Mouse (Mus musculus): Measurements from ENCODE around the gene Tmem178. TPM values are rescaled to one million over a fixed set of nuclear protein-coding genes. Genes with fewer than 3 reads are reported as not detected.

Tmem178 gene
- polyA plus RNA-seq, 1 experiment from 2014 or later: 4.0 TPM

GRCm38 (mm10) chr17:81015814-81016447, 71.5 kb downstream of the Tmem178 start:
- ATAC-seq (replicated peaks; ENCODE audit: extremely low read depth, insufficient read depth, low FRiP score): peak; percentile 55
- Histone ChIP-seq H3K9ac (ENCODE audit: low read length) (no peak overlapping the region), H3K27ac (ENCODE audit: low read length) (no peak overlapping the region)

GRCm38 (mm10) chr17:81017132-81017531, 72.7 kb downstream of the Tmem178 start:
- Histone ChIP-seq H3K4me3 (ENCODE audit: low read length) (no peak overlapping the region), H3K9ac (ENCODE audit: low read length) (no peak overlapping the region), H3K4me1 (ENCODE audit: control insufficient read depth, insufficient read depth, low read length) (no peaks in the 10 kb centered on the region), H3K36me3 (ENCODE audit: control insufficient read depth, insufficient read depth) (no peaks in the 10 kb centered on the region), H3K9me3 (replicated peaks; ENCODE audit: control insufficient read depth, low read length) (no peaks in the 10 kb centered on the region), H3K27me3 (ENCODE audit: control insufficient read depth, insufficient read depth, low read length) (no peaks in the 10 kb centered on the region), H3K27ac (ENCODE audit: low read length) (no peak overlapping the region), H3K4me2 (ENCODE audit: low read depth, low read length) (no peak overlapping the region)
- ATAC-seq (replicated peaks; ENCODE audit: extremely low read depth, insufficient read depth, low FRiP score): no peak
- 59% methylated on average over 1 of the region's 1 CpGs for WGBS

More at GRCm38 (mm10) chr17:81015814-81016447, 71.5 kb downstream of the Tmem178 start:
- no peak overlapping the region for H3K4me3 ChIP-seq (ENCODE audit: low read length)
- H3K27me3 ChIP-seq (ENCODE audit: control insufficient read depth, insufficient read depth, low read length): no peaks in the 10 kb centered on the region
- peaks cover 6% of the 10 kb centered on the region; the same call in 1 of the 2 replicates for H3K4me1 ChIP-seq (ENCODE audit: control insufficient read depth, insufficient read depth, low read length)
- H3K9me3 ChIP-seq (replicated peaks; ENCODE audit: control insufficient read depth, low read length): no peaks in the 10 kb centered on the region
- H3K4me2 ChIP-seq (ENCODE audit: low read depth, low read length): no peak overlapping the region
- WGBS: 29% methylated on average over 4 of the region's 4 CpGs
- H3K36me3 ChIP-seq (ENCODE audit: control insufficient read depth, insufficient read depth): no peaks in the 10 kb centered on the region

GRCm38 (mm10) chr17:81027331-81027730, 82.9 kb downstream of the Tmem178 start:
- Histone ChIP-seq H3K9me3 (replicated peaks; ENCODE audit: control insufficient read depth, low read length) (no peaks in the 10 kb centered on the region), H3K9ac (ENCODE audit: low read length) (no peak overlapping the region), H3K27ac (ENCODE audit: low read length) (no peak overlapping the region), H3K4me1 (ENCODE audit: control insufficient read depth, insufficient read depth, low read length) (no peaks in the 10 kb centered on the region), H3K4me3 (ENCODE audit: low read length) (no peak overlapping the region), H3K36me3 (ENCODE audit: control insufficient read depth, insufficient read depth) (peaks cover 20% of the 10 kb centered on the region), H3K27me3 (ENCODE audit: control insufficient read depth, insufficient read depth, low read length) (no peaks in the 10 kb centered on the region), H3K4me2 (ENCODE audit: low read depth, low read length) (no peak overlapping the region)
- 86% methylated on average over 6 of the region's 6 CpGs for WGBS
- no peak for ATAC-seq (replicated peaks; ENCODE audit: extremely low read depth, insufficient read depth, low FRiP score)

- H3K4me3 ChIP-seq (ENCODE audit: low read length): no peak overlapping the region
- 79% methylated on average over 3 of the region's 3 CpGs for WGBS
- no peak overlapping the region for H3K27ac ChIP-seq (ENCODE audit: low read length)
- peaks cover 17% of the 10 kb centered on the region for H3K36me3 ChIP-seq (ENCODE audit: control insufficient read depth, insufficient read depth)
- H3K9me3 ChIP-seq (replicated peaks; ENCODE audit: control insufficient read depth, low read length): no peaks in the 10 kb centered on the region
- H3K4me2 ChIP-seq (ENCODE audit: low read depth, low read length): no peak overlapping the region
- no peaks in the 10 kb centered on the region for H3K4me1 ChIP-seq (ENCODE audit: control insufficient read depth, insufficient read depth, low read length)
- H3K9ac ChIP-seq (ENCODE audit: low read length): no peak overlapping the region
- no peaks in the 10 kb centered on the region for H3K27me3 ChIP-seq (ENCODE audit: control insufficient read depth, insufficient read depth, low read length)
- no peak for ATAC-seq (replicated peaks; ENCODE audit: extremely low read depth, insufficient read depth, low FRiP score)
Observed at GRCm38 (mm10) chr17:81031830-81032442, 87.5 kb downstream of the Tmem178 start.

DNA sequence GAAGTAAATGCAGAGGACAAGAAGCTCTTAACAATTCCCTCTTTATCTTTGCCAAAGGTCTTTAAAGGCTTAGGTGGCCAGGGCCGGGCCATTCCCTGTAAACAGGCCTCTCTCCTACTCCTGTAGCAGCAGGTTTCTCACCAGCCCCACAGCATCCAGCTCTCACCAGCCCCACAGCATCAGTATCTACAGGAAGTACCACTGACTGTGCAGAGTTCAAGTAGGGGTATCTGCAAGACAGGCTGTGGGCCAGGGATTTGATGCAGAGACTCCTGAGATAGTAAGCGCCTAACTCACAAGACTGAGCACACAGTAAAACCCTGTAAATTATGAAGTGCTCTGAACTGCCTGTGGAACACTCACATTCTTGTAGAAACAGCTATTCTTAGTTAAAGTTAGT, 88.5 kb downstream of the Tmem178 start:
- no peaks in the 10 kb centered on the region for H3K4me1 ChIP-seq (ENCODE audit: control insufficient read depth, insufficient read depth, low read length)
- H3K4me3 ChIP-seq (ENCODE audit: low read length): no peak overlapping the region
- H3K27me3 ChIP-seq (ENCODE audit: control insufficient read depth, insufficient read depth, low read length): no peaks in the 10 kb centered on the region
- ATAC-seq (replicated peaks; ENCODE audit: extremely low read depth, insufficient read depth, low FRiP score): no peak
- H3K9me3 ChIP-seq (replicated peaks; ENCODE audit: control insufficient read depth, low read length): no peaks in the 10 kb centered on the region
- no peak overlapping the region for H3K4me2 ChIP-seq (ENCODE audit: low read depth, low read length)
- 69% methylated on average over 2 of the region's 2 CpGs for WGBS
- peaks cover 21% of the 10 kb centered on the region for H3K36me3 ChIP-seq (ENCODE audit: control insufficient read depth, insufficient read depth)
- H3K9ac ChIP-seq (ENCODE audit: low read length): no peak overlapping the region
- H3K27ac ChIP-seq (ENCODE audit: low read length): no peak overlapping the region

DNA sequence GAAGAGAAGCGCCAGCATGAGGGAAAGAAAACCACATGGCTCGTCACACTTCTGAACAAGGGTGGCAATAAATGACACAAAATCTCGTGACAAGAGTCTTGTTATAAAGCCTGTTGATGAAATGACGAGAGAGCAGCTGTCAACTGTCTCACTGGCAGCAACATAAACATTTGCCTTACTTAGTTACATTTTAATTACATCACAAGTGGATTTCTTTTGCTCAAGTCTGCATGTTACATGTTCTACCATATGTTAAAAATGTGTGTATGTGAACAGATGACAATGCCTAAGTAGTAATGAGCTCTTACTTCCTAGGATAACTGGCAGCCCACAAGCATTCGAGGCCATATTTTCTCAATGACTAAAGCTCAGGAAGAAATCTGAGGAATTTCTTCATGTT, 90.9 kb downstream of the Tmem178 start:
- H3K27me3 ChIP-seq (ENCODE audit: control insufficient read depth, insufficient read depth, low read length): no peaks in the 10 kb centered on the region
- peaks cover 19% of the 10 kb centered on the region for H3K36me3 ChIP-seq (ENCODE audit: control insufficient read depth, insufficient read depth)
- H3K9me3 ChIP-seq (replicated peaks; ENCODE audit: control insufficient read depth, low read length): no peaks in the 10 kb centered on the region
- WGBS: 73% methylated on average over 5 of the region's 5 CpGs
- no peak for ATAC-seq (replicated peaks; ENCODE audit: extremely low read depth, insufficient read depth, low FRiP score)
- H3K4me2 ChIP-seq (ENCODE audit: low read depth, low read length): no peak overlapping the region
- H3K9ac ChIP-seq (ENCODE audit: low read length): no peak overlapping the region
- no peaks in the 10 kb centered on the region for H3K4me1 ChIP-seq (ENCODE audit: control insufficient read depth, insufficient read depth, low read length)
- no peak overlapping the region for H3K27ac ChIP-seq (ENCODE audit: low read length)
- H3K4me3 ChIP-seq (ENCODE audit: low read length): no peak overlapping the region

- Histone ChIP-seq H3K4me1 (ENCODE audit: control insufficient read depth, insufficient read depth, low read length) (no peaks in the 10 kb centered on the region), H3K9ac (ENCODE audit: low read length) (no peak overlapping the region), H3K4me2 (ENCODE audit: low read depth, low read length) (no peak overlapping the region), H3K4me3 (ENCODE audit: low read length) (no peak overlapping the region), H3K27me3 (ENCODE audit: control insufficient read depth, insufficient read depth, low read length) (no peaks in the 10 kb centered on the region), H3K9me3 (replicated peaks; ENCODE audit: control insufficient read depth, low read length) (no peaks in the 10 kb centered on the region), H3K36me3 (ENCODE audit: control insufficient read depth, insufficient read depth) (peaks cover 30% of the 10 kb centered on the region), H3K27ac (ENCODE audit: low read length) (no peak overlapping the region)
- no peak for ATAC-seq (replicated peaks; ENCODE audit: extremely low read depth, insufficient read depth, low FRiP score)
- 68% methylated on average over 2 of the region's 2 CpGs for WGBS
Observed at GRCm38 (mm10) chr17:81038707-81039408, 94.4 kb downstream of the Tmem178 start.

DNA sequence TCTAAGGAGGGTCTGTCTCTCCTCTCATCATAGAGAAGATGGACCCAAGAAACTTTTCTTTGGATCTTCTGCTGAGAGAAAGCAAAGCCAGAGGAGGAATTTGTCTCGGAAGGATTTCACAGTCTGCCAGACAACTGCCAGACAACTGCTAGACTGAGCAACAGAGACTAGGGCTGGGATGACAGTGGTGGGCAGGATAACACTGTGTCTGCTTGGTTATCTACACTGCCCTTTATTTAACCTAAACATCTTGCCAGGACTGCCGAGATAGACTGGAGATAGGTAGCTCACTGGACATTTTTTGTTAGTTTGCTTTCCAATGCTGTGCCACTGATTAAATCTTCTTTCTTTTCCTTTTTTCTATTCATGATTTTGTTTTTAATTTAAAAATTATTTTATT, 97.2 kb downstream of the Tmem178 start:
- peaks cover 32% of the 10 kb centered on the region for H3K36me3 ChIP-seq (ENCODE audit: control insufficient read depth, insufficient read depth)
- no peak overlapping the region for H3K27ac ChIP-seq (ENCODE audit: low read length)
- no peak overlapping the region for H3K4me2 ChIP-seq (ENCODE audit: low read depth, low read length)
- 49% methylated on average over 2 of the region's 2 CpGs for WGBS
- H3K9me3 ChIP-seq (replicated peaks; ENCODE audit: control insufficient read depth, low read length): no peaks in the 10 kb centered on the region
- H3K27me3 ChIP-seq (ENCODE audit: control insufficient read depth, insufficient read depth, low read length): no peaks in the 10 kb centered on the region
- no peaks in the 10 kb centered on the region for H3K4me1 ChIP-seq (ENCODE audit: control insufficient read depth, insufficient read depth, low read length)
- H3K9ac ChIP-seq (ENCODE audit: low read length): no peak overlapping the region
- ATAC-seq (replicated peaks; ENCODE audit: extremely low read depth, insufficient read depth, low FRiP score): no peak
- no peak overlapping the region for H3K4me3 ChIP-seq (ENCODE audit: low read length)

DNA sequence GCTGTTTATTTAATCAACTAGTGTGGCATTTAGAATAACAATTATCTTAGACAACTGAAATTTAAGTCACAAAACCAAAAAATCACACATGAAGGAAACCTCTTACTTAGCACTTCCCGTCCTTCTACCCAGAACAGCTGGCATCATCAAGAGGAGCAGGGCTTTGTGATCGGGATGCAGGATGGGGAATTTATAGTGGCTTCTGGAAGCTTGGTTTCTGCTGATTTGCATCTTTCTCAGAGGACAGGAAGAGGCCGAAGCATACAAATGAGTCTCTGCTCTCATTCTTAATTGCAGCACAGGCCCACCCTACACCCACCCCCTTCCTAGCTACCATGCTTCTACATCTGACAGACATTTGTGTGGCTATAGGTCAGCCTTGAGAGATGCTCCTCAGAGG, 99.9 kb downstream of the Tmem178 start:
- no peaks in the 10 kb centered on the region for H3K4me1 ChIP-seq (ENCODE audit: control insufficient read depth, insufficient read depth, low read length)
- WGBS: 93% methylated on average over 3 of the region's 3 CpGs
- no peak for ATAC-seq (replicated peaks; ENCODE audit: extremely low read depth, insufficient read depth, low FRiP score)
- no peaks in the 10 kb centered on the region for H3K27me3 ChIP-seq (ENCODE audit: control insufficient read depth, insufficient read depth, low read length)
- no peak overlapping the region for H3K4me3 ChIP-seq (ENCODE audit: low read length)
- H3K9ac ChIP-seq (ENCODE audit: low read length): no peak overlapping the region
- H3K27ac ChIP-seq (ENCODE audit: low read length): no peak overlapping the region
- H3K9me3 ChIP-seq (replicated peaks; ENCODE audit: control insufficient read depth, low read length): no peaks in the 10 kb centered on the region
- H3K4me2 ChIP-seq (ENCODE audit: low read depth, low read length): no peak overlapping the region
- peaks cover 22% of the 10 kb centered on the region; the same call in 1 of the 2 replicates for H3K36me3 ChIP-seq (ENCODE audit: control insufficient read depth, insufficient read depth)

All from heart, embryonic 16.5 days (tissue).